Mouse (Mus musculus): Measurements from ENCODE around the gene Exoc3l.

DNA sequence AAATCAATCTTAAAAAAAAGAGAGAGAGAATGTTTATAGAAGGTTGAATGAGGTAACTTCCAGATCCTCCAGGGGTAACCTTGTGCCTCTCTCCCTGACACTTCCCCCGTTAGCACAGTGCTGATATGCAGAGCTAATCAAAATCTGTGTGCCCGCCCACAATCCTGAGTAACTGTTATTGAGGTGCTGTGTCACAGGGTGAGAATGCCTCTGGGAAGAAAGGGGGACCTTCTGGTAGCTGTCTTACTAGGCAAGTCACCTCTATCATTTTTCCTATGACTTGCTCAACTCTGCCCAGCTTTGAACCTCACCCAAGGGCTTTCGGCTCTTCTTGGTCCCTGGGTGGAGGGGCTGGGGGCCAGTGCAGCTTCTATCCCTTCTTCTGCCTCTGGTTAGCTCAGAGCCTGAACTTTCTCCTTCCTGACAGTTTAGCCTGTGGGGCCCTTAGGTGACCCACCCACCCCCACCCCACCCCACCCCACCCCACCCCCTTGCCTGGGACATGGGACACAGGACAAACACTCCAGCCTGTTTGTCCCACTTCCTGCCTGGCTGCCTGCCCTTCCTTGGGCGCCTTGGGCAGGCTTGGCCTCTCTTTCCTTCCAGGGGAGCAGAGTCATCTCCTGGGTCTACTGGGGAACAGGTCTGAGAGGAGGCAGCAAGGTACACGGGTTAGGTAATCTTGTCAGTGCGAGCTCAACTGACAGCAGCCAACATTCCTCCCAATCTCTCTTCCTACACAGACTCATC, 44.2 kb upstream of the Exoc3l start:
- TF ChIP-seq CTCF (IDR thresholded peaks at IDR 0.05): no peak
- TF ChIP-seq EP300 (IDR thresholded peaks at IDR 0.05; ENCODE audit: insufficient read depth, low read depth, low read length): no peak
- TF ChIP-seq POLR2A (IDR thresholded peaks at IDR 0.05; ENCODE audit: insufficient read depth, low read depth, low read length): no peak
